Mouse (Mus musculus) macrophage (primary cell): ENCODE measurements around the gene Znhit6. TPM values are rescaled to one million over a fixed set of nuclear protein-coding genes. Genes with fewer than 3 reads are reported as not detected.

Source experiments
- H3K27ac ChIP-seq: fragments of 350-480 bp; formaldehyde crosslinking; 2 replicates; pipeline ENCODE4 v1.9.0; 2021
- H3K36me3 ChIP-seq: fragments of 350-480 bp; formaldehyde crosslinking; 2 replicates; pipeline ENCODE4 v1.9.0; 2021; ENCODE audit errors: inconsistent target
- H3K4me3 ChIP-seq: fragments of 350-480 bp; formaldehyde crosslinking; 2 replicates; pipeline ENCODE4 v1.9.0; 2021; ENCODE audit errors: inconsistent target
- H3K79me2 ChIP-seq: fragments of 350-480 bp; formaldehyde crosslinking; 2 replicates; pipeline ENCODE4 v1.9.0; 2021; ENCODE audit errors: inconsistent target
- WGBS: methylation state at CpG from one replicate; pipeline ENCODE4 v1.1.7; 2026; ENCODE audit warnings: inconsistent platforms; ENCODE audit not compliant: missing documents; 5-methylcytosine and 5-hydroxymethylcytosine counted together
- polyA plus RNA-seq: library from polyadenylated mRNA; stranded (reverse); fragments of 250-400 nt; gene quantifications from 3 replicates; pipeline ENCODE4 v1.2.4, GENCODE M21; 2018; ENCODE audit warnings: inconsistent platforms

Gene Znhit6
- polyA plus RNA-seq, 1 experiment from 2014 or later = 10.3 TPM

DNA sequence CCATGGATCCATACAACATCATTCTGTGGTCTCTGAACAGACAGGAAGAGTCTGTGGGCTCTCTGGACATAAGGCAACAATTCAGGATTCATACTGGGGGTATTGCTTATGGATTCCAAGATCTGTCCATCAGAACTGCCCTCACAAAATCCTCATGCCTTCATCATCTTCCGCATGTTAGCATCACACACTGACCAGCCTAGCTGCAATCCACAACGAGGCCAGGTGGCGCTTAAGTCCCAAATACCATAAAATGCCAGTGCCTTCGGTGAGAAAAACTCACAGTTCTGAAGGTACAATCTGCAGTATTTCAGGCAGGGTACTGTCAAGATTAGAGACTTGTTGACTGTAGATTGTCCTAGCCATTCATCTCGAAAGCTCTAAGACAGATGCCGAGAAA is 69.5 kb downstream of the Znhit6 start:
- H3K79me2 ChIP-seq = no peaks in the 10 kb centered on the region
- H3K27ac ChIP-seq = no peak overlapping the region
- WGBS = 81% methylated on average over 5 of the region's 6 CpGs
- no peaks in the 10 kb centered on the region for H3K36me3 ChIP-seq
- H3K4me3 ChIP-seq = no peak overlapping the region

DNA sequence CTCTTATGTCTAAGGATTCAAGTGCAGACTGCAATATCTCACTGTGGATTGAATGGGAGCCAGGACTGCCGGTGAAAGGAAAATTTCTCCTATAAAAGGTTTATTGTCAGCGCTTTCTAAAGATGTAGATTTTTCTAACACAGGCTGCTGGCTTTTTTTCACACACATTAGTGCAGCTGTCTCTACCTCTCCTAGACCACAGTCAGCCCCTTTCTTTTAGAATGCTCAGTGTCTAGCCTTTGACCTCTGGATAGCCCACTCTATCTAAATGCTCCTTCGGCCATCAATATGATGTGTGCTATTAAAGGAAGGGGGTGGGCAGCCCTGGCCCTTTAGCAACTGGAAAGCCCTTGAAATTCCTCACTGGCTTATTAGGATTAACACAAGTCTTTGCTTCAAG is 70.0 kb downstream of the Znhit6 start:
- Histone ChIP-seq H3K36me3 (no peaks in the 10 kb centered on the region), H3K79me2 (no peaks in the 10 kb centered on the region), H3K4me3 (no peak overlapping the region), H3K27ac (no peak overlapping the region)
- 95% methylated on average over 3 of the region's 3 CpGs for WGBS

DNA sequence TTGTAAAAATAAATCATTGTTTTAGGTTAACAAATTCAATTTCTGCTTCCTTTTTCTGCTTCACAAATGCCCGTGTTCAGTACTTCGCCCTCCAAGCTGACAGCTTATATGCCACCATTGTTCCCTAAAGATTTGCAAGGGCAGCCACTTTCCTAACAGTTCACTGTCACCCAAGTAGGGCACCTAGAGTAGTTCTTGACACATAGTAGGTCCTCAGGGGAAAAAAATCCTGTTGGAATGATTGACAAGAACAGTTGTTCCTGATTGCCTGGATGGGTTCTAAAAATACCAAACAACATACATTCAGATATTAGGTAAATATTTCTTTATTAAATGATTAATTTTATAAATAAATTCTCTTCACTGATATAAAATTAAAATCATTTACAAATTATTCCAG is 70.7 kb downstream of the Znhit6 start:
- Histone ChIP-seq H3K27ac (no peak overlapping the region), H3K79me2 (no peaks in the 10 kb centered on the region), H3K36me3 (no peaks in the 10 kb centered on the region), H3K4me3 (no peak overlapping the region)
- 54% methylated on average over 2 of the region's 2 CpGs for WGBS

- WGBS = 94% methylated on average over 16 of the region's 18 CpGs
- Histone ChIP-seq H3K36me3 (no peaks in the 10 kb centered on the region), H3K4me3 (no peak overlapping the region), H3K79me2 (no peaks in the 10 kb centered on the region), H3K27ac (no peak overlapping the region)
Observed at GRCm38 (mm10) chr3:145647416-145647815, 71.4 kb downstream of the Znhit6 start.

DNA sequence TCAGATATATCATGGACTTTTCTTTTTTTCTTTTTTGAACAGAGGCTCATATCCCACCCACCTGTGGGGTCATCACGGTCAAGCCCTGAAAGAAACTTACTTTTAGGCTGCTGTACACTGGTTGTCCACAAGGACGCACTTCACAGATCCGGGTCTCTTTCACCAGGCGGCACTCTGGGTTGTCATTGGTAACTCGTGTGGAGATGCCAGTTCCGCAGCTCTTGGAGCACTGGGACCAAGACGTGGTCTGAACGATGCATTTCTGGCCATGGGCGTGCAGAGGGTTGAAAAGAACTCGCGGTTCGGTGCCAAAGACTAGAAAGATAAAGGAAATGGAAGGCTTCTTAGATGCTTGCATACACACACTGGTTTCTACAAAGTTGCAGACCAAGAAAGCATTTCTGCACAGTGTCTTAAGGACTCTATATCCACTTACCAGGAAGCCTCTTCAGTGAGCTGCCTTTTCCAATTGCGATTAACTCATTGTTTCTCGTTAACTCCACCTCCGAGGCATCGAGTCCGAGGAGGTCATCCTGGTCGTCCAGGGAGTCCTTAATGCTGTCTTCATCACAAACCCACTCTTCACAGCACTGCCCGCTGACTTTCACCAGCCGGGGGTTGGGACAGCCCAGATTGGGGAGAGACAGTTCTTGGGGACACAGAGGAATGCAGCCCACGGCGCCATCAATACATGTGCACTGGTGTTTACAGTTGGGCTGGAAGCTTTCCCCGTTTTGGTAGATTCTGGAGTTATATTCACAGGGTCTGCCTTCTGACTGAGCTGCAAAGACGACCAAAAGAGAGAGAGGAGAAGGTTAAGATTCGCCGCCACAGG is 72.3 kb downstream of the Znhit6 start:
- 30% methylated on average over 26 of the region's 26 CpGs for WGBS
- Histone ChIP-seq H3K36me3 (no peaks in the 10 kb centered on the region), H3K79me2 (no peaks in the 10 kb centered on the region), H3K27ac (no peak overlapping the region), H3K4me3 (no peak overlapping the region)

DNA sequence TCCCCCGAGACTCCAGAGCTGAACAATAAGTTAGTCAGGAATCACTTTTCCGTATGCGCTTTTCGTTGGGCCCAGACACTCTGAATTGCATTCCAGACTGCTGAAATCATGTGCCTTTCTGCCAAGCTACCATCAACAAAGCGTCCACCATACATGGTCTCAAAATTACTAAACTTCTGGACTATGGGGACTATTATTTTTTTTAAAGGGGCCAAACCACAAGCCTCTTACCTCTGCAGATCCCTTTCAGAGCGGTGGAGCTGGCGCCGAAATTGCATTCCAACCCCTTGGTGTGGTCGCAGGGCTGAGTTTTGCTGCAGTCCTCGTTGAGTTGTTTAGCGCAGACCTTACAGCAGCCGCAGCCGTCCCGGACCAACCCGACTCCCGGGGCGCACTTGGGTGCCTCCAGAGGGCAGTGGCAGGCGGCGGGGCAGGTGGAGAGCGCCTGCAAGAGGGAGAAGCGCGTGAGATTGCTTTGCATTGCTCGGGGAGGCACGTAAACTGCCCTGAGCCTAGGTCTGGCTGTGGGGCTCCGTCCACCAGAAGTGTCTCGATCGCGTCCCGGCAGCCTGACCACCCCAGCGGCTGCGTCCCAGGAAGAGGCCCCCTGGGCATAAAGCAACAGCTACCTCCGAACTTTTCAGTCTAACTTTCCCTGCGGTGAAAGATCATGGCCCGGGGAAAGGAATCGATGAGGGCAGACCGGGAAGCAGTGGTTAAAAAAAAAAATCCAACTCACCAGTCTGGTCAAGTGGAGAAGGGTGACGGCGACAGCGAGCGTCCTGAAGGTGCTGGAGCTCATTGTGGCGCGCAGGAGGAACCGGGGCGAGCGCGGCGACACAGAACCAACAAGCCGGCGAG is 73.2 kb downstream of the Znhit6 start:
- Histone ChIP-seq H3K27ac (no peak overlapping the region), H3K79me2 (no peaks in the 10 kb centered on the region), H3K4me3 (no peak overlapping the region), H3K36me3 (no peaks in the 10 kb centered on the region)
- 2% methylated on average over 47 of the region's 49 CpGs for WGBS

DNA sequence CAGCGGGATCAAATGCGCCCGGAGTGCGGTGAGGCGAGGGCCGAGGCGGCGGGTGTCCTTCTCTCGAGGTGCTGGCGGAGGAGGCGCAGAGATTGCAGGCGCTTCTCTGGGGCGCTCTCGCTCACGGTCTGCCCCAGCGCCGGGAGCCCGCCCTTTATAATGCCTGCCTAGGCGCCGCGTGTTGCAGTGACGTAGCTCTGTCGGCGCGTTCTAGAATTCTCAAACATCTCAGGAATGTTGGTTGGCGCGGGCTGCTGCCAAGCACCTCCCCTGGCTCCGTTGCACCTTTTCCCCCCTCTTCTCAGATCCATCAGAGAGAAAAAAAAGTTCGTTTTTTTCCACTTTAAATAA is 73.8 kb downstream of the Znhit6 start, which contains the start of gene Ccn1:
TSS of gene Ccn1 (minus strand) at position 130 of the 351 bp plus-strand sequence.
- no peak within 1 kb of the TSS for H3K4me3 ChIP-seq
- no peaks in the 10 kb centered on the region for H3K79me2 ChIP-seq
- H3K27ac ChIP-seq = no peak within 1 kb of the TSS
- 2% methylated on average over 28 of the region's 29 CpGs for WGBS
- no peaks in the 10 kb centered on the region for H3K36me3 ChIP-seq

GRCm38 (mm10) chr3:145650298-145651011 is 74.5 kb downstream of the Znhit6 start:
- H3K36me3 ChIP-seq = no peaks in the 10 kb centered on the region
- WGBS = 5% methylated on average over 18 of the region's 18 CpGs
- no peak overlapping the region for H3K4me3 ChIP-seq
- H3K27ac ChIP-seq = no peak overlapping the region
- no peaks in the 10 kb centered on the region for H3K79me2 ChIP-seq

DNA sequence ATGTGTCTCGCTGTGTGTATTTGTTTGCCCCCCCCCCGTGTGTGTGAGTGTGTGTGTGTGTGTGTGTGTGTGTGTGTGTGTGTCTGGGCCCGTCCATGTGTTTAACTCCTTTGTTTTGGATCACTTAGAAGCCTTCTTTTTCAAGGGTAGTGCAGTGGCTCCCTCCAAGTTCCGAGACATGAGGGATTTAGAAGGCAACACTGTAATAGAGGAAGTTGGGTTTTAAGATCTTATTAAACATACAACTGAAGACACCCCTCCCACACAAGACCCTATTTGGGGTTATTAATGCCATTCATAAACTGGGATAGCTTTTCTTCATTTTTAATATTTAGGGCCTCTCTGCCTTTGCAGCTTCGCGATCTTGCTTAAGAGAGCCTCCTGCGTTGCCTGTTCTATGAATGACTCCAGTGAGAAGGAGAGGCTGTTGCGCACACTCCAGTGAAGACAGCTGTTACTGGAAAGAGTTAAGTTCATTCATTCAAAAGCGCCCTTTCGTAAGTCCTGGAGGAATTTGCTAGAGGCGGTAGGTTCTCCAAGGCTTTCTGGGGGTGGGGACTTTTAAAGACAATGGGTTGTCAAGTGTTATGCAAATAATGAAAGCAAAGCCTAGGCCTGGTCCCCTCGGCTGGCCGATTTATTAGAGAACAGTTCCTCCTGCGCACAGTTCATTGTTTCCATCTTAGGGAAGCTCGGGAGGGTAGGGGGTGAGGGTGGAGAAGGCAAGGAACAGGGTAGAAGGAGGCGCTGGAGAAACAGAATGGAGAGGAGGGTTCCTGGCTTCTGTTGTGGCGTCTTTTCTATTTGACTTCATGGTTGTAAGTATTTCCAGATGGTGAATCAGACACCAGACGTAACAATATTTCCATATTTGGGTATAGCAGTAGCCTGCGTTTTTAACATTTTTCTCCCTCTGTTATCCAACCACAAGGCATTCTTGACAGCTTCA is 75.3 kb downstream of the Znhit6 start:
- WGBS = 20% methylated on average over 19 of the region's 19 CpGs
- Histone ChIP-seq H3K36me3 (no peaks in the 10 kb centered on the region), H3K79me2 (no peaks in the 10 kb centered on the region), H3K4me3 (no peak overlapping the region), H3K27ac (no peak overlapping the region)

DNA sequence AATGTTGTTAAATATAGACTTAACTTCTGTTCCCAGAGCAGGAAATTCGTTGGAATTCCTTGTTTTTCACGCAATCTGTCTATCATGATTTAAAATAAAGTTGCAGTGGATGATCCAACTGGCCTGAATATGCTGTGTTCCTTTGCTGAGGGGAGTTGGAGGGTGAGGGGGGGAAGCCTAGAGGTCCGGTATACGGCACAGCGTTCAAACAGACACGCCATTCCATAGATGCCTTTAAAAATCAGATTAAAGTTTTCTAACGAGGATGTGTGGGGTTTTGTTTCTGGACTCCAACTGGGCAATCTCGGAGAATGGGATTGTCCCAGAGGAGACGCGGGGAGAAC is 75.9 kb downstream of the Znhit6 start:
- no peak overlapping the region for H3K27ac ChIP-seq
- no peak overlapping the region for H3K4me3 ChIP-seq
- H3K79me2 ChIP-seq = no peaks in the 10 kb centered on the region
- no peaks in the 10 kb centered on the region for H3K36me3 ChIP-seq
- 32% methylated on average over 10 of the region's 10 CpGs for WGBS

DNA sequence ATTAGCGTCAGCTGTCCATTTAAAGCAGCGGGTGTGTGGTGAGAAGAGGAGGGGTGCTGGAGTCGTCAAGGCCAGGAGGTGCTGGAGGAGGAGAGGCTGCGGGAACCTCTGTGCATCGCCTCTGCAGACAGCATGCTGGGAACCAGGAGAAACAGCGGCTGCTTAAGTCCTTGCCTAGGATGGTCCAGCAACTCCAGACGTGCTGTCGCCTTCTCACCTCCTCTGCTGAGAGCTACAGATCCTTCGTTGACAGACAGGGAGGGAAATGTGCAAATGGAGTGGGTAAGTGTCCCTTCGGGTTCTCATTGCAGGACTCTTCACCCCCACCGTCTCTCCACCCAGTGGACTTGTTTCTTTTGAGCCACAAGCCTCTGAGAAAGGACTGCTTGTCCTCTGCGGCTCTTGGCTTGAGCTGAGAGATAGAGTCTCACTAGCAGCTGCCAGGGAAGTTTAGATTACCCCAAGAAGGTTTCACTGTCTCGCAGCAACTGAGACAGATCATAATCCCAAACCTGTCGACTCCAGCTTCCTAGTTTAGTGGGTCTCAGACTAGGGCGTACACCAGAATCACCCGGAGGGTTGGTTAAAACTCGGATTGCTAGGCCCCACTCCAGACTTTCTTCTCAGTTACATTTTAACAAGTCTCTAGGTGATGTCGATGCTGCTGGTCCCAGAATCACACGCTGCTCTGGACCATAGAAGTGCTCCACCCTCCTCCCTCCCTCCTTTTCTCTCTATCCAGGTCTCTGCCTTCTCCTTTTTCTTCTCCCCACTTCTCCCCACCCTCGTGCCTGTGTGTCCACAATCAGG is 76.5 kb downstream of the Znhit6 start:
- whole genome bisulfite sequencing = 25% methylated on average over 20 of the region's 20 CpGs
- Histone ChIP-seq H3K79me2 (no peaks in the 10 kb centered on the region), H3K4me3 (no peak overlapping the region), H3K36me3 (no peaks in the 10 kb centered on the region), H3K27ac (no peak overlapping the region)

GRCm38 (mm10) chr3:145653191-145653940 is 77.4 kb downstream of the Znhit6 start:
- Histone ChIP-seq H3K36me3 (no peaks in the 10 kb centered on the region), H3K4me3 (no peak overlapping the region), H3K27ac (no peak overlapping the region), H3K79me2 (no peaks in the 10 kb centered on the region)
- WGBS = 4% methylated on average over 53 of the region's 53 CpGs

GRCm38 (mm10) chr3:145654028-145654427 is 78.0 kb downstream of the Znhit6 start:
- H3K79me2 ChIP-seq = no peaks in the 10 kb centered on the region
- no peaks in the 10 kb centered on the region for H3K36me3 ChIP-seq
- WGBS = 95% methylated on average over 9 of the region's 9 CpGs
- H3K27ac ChIP-seq = no peak overlapping the region
- no peak overlapping the region for H3K4me3 ChIP-seq
